ENCODE assay signal across 12 mouse cellular contexts in the genomic region with DNA sequence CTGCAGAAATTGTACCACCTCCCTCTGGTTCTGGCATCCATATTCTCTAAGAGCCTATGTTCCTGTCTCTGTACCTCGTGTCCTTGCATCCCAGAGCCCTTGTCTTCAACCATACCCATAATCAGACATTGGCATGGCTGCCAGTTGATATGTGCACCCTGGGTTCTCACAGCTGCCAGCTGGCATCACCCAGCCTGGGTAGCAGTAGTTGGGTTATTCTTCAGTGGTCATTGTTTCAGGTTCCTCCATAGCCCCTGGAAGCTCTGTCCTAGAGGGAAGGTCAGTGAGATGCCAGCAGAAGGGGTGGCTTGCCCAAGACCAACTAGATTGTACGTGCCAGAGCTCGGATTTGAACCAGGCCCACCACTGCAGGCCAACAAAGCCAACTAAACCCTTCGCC. TPM values are rescaled to one million over a fixed set of nuclear protein-coding genes. Genes with fewer than 3 reads are reported as not detected.
DNase-seq lines count a peak whose midpoint lies in the region; ATAC-seq and TF ChIP-seq lines count a peak whose summit lies in the region.
"Had no signal": no experiment of that assay in that cellular context is flagged by ENCODE, and none has a peak within 500 bp of the region (broad histone marks: within the 10 kb centered on the region; RNA-seq: fewer than 3 reads in every experiment).

No protein-coding gene starts in this region.

- no peak overlapping the region for H3K9ac ChIP-seq in hindbrain, postnatal 0 days (replicated peaks; ENCODE audit: low read length)
- no peak overlapping the region for H3K9ac ChIP-seq in limb, embryonic 13.5 days
- H3K9ac ChIP-seq in midbrain, embryonic 13.5 days (replicated peaks): no peak overlapping the region

- no peak overlapping the region for H3K4me2 ChIP-seq in hindbrain, postnatal 0 days (ENCODE audit: low read depth, low read length)
- H3K4me2 ChIP-seq in limb, embryonic 13.5 days (replicated peaks): no peak overlapping the region
- no peak overlapping the region for H3K4me2 ChIP-seq in midbrain, embryonic 13.5 days (replicated peaks)

- no peaks in the 10 kb centered on the region for H3K36me3 ChIP-seq in hindbrain, postnatal 0 days (ENCODE audit: insufficient read depth, low read length)
- H3K36me3 ChIP-seq in hindbrain, embryonic 10.5 days: peaks cover 10% of the 10 kb centered on the region; the same call in 1 of the 2 replicates
- H3K36me3 ChIP-seq in limb, embryonic 13.5 days: peaks cover 80% of the 10 kb centered on the region
- H3K36me3 ChIP-seq in midbrain, embryonic 13.5 days: no peaks in the 10 kb centered on the region

- ATAC-seq in cerebellum, adult (ENCODE audit: insufficient number of reproducible peaks, low FRiP score, low TSS enrichment): no peak; the same call in 1 of the 2 replicates
- ATAC-seq in hindbrain, postnatal 0 days: peak; percentile 5; the same call in 1 of the 2 replicates
- ATAC-seq in limb, embryonic 13.5 days (ENCODE audit: low FRiP score, low read depth): no peak
- ATAC-seq in midbrain, embryonic 13.5 days: no peak
- ATAC-seq: inflammation-experienced regulatory T-cells, adult 6 months had no signal

- no peaks in the 10 kb centered on the region for H3K9me3 ChIP-seq in hindbrain, postnatal 0 days (ENCODE audit: low read length)
- H3K9me3 ChIP-seq in hindbrain, embryonic 10.5 days: no peaks in the 10 kb centered on the region
- no peaks in the 10 kb centered on the region for H3K9me3 ChIP-seq in limb, embryonic 13.5 days
- no peaks in the 10 kb centered on the region for H3K9me3 ChIP-seq in midbrain, embryonic 13.5 days
- H3K9me3 ChIP-seq: heart, embryonic 10.5 days had no signal

- H3K4me1 ChIP-seq in hindbrain, postnatal 0 days (ENCODE audit: insufficient read depth, low read length): peaks cover 13% of the 10 kb centered on the region
- H3K4me1 ChIP-seq in hindbrain, embryonic 10.5 days (replicated peaks): peaks cover 11% of the 10 kb centered on the region; the same call in 1 of the 2 replicates
- H3K4me1 ChIP-seq in limb, embryonic 13.5 days: peaks cover 38% of the 10 kb centered on the region
- H3K4me1 ChIP-seq in midbrain, embryonic 13.5 days (replicated peaks): 0 out of 2 replicates have a peak, but pooled peaks cover 8% of the 10 kb centered on the region

- TF ChIP-seq CTCF in hindbrain, postnatal 0 days (IDR thresholded peaks at IDR 0.05; ENCODE audit: low read depth): no peak

- H3K27me3 ChIP-seq in hindbrain, postnatal 0 days (ENCODE audit: insufficient read depth, low read length): no peaks in the 10 kb centered on the region
- H3K27me3 ChIP-seq in hindbrain, embryonic 10.5 days (ENCODE audit: insufficient read depth, poor library complexity, severe bottlenecking): no peaks in the 10 kb centered on the region
- no peaks in the 10 kb centered on the region for H3K27me3 ChIP-seq in limb, embryonic 13.5 days
- H3K27me3 ChIP-seq in midbrain, embryonic 13.5 days: no peaks in the 10 kb centered on the region

- 80% methylated on average over 4 of the region's 4 CpGs for WGBS in hindbrain, postnatal 0 days
- 85% methylated on average over 4 of the region's 4 CpGs for WGBS in hindbrain, embryonic 10.5 days
- 91% methylated on average over 4 of the region's 4 CpGs for WGBS in limb, embryonic 13.5 days
- WGBS in midbrain, embryonic 13.5 days: 94% methylated on average over 4 of the region's 4 CpGs

- peak overlapping the region; percentile 48; the same call in 1 of the 2 replicates for H3K27ac ChIP-seq in hindbrain, postnatal 0 days
- no peak overlapping the region for H3K27ac ChIP-seq in hindbrain, embryonic 10.5 days
- peak overlapping the region; percentile 78; the same call in 1 of the 2 replicates for H3K27ac ChIP-seq in limb, embryonic 13.5 days
- H3K27ac ChIP-seq in midbrain, embryonic 13.5 days: no peak overlapping the region
- H3K27ac ChIP-seq: heart, embryonic 10.5 days had no signal

- DNase-seq in cerebellum, adult 11-12 months: peak; percentile 68
- no peak for DNase-seq in hindbrain, postnatal 0 days (ENCODE audit: low spot score)
- DNase-seq in hindbrain, embryonic 10.5 days (ENCODE audit: low spot score): no peak
- peak; percentile 51 to 73 for DNase-seq in cerebellum, postnatal 14 days
- no peak for DNase-seq in liver

- no peak overlapping the region for H3K4me3 ChIP-seq in hindbrain, postnatal 0 days (ENCODE audit: low read length)
- no peak overlapping the region for H3K4me3 ChIP-seq in hindbrain, embryonic 10.5 days
- no peak overlapping the region for H3K4me3 ChIP-seq in limb, embryonic 13.5 days
- no peak overlapping the region for H3K4me3 ChIP-seq in midbrain, embryonic 13.5 days (replicated peaks)
- H3K4me3 ChIP-seq: heart, embryonic 10.5 days had no signal

RNA-seq across cellular contexts. Expression of a gene that starts 52.7 kb away (rescaled TPM):
- not detected in 2 replicates for total RNA-seq in hindbrain, postnatal 0 days (2014; rRNA removed)
- not detected in 2 replicates for polyA plus RNA-seq in hindbrain, postnatal 0 days (2015; fragmentation: Nextera tagmentation; extraction: Ambion mirVana)
- polyA plus RNA-seq in hindbrain, embryonic 10.5 days (2016; fragmentation: Nextera tagmentation; extraction: Ambion mirVana): not detected in 2 replicates
- not detected in 2 replicates for polyA plus RNA-seq in limb, embryonic 13.5 days (2015; fragmentation: Nextera tagmentation; extraction: Ambion mirVana)
- polyA plus RNA-seq in midbrain, embryonic 13.5 days (2015; fragmentation: Nextera tagmentation; extraction: Ambion mirVana): not detected in 2 replicates
- total RNA-seq: left cerebral cortex, adult 18-20 months had no signal
- polyA plus RNA-seq: heart, embryonic 10.5 days; inflammation-experienced regulatory T-cells, adult 6 months; midbrain, embryonic 14.5 days had no signal

Comparison
In these comparisons a context has a peak if more than half of its experiments do, and no peak if none do; other contexts are left out.
1. H3K27ac ChIP-seq: peak in hindbrain, postnatal 0 days (single experiment) and limb, embryonic 13.5 days (single experiment); none in hindbrain, embryonic 10.5 days (single experiment) and midbrain, embryonic 13.5 days (single experiment).
2. DNase-seq: peak in cerebellum, adult 11-12 months (single experiment) and cerebellum, postnatal 14 days (2 of 2); none in hindbrain, postnatal 0 days (single experiment), hindbrain, embryonic 10.5 days (single experiment) and liver (single experiment).